Mouse (Mus musculus) cortical plate, adult 2 months (tissue): ENCODE data around the gene Ripply2.

Experiments
- CTCF ChIP-seq: fragments of 200-500 bp; IDR thresholded peaks from 2 replicates; pipeline ENCODE4 v1.5.1; 2011; ENCODE audit warnings: mild to moderate bottlenecking, control low read depth, low read length; ENCODE audit not compliant: insufficient read depth; ENCODE audit errors: extremely low read depth
- POLR2A ChIP-seq: fragments of 200-500 bp; IDR thresholded peaks from 2 replicates; pipeline ENCODE4 v1.6.1; 2011; ENCODE audit warnings: mild to moderate bottlenecking, low read length, control low read depth; ENCODE audit not compliant: insufficient read depth; ENCODE audit errors: extremely low read depth

GRCm38 (mm10) chr9:86978257-86978907, 37.0 kb upstream of the Ripply2 start:
- TF ChIP-seq POLR2A (no peak), CTCF (no peak)
